Mouse (Mus musculus): ENCODE data around the gene Dyrk2. TPM values are rescaled to one million over a fixed set of nuclear protein-coding genes. Genes with fewer than 3 reads are reported as not detected.

Gene Dyrk2
- polyA plus RNA-seq, 1 experiment from 2014 or later = 13.0 TPM

DNA sequence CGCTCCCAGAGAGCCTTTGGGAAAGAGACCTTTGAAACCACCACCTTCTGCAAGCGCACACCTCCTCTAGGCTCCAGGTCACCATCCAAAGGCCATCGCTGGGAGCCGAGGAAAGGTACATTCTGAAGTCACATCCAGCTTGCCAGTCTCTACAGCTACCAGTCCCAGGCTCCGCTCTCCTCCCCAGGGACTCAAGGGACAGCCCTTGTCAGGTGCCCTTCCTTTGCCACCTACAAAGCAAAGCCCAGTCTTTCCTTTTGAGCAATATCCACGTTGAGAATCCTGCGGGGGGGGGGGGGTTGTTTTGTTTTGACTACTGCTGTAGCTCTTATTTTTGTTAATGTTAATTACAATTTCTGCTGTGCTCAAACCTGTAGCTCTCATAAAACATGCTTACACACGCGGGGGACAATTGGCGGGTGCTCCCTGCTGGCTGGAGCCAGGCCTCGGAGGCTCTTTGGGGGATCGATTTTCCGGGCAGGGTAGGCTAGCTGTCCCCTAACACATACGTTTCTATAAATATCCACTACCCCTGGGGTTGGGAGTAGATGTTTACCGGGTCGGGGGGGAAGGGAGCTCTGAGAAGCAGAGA lies 2.6 kb downstream of the Dyrk2 start:
- peak overlapping the region; percentile 99 for H3K27ac ChIP-seq (ENCODE audit: low read depth, low read length)
- H3K4me2 ChIP-seq (replicated peaks; ENCODE audit: low read depth) = peak overlapping the region; percentile 99
- H3K9ac ChIP-seq (ENCODE audit: low read depth, low read length) = peak overlapping the region; percentile 99
- peak; percentile 19 for ATAC-seq
- H3K27me3 ChIP-seq (replicated peaks; ENCODE audit: control insufficient read depth, insufficient read depth, low read length) = no peaks in the 10 kb centered on the region
- H3K4me1 ChIP-seq (replicated peaks; ENCODE audit: control insufficient read depth, insufficient read depth, low read length) = peaks cover 8% of the 10 kb centered on the region; the same call in 1 of the 2 replicates
- H3K36me3 ChIP-seq (ENCODE audit: control insufficient read depth, insufficient read depth) = peaks cover 16% of the 10 kb centered on the region; the same call in 1 of the 2 replicates
- H3K9me3 ChIP-seq (ENCODE audit: control insufficient read depth) = no peaks in the 10 kb centered on the region
- no peak; the same call in 1 of the 2 replicates for TF ChIP-seq CTCF (IDR thresholded peaks at IDR 0.05; ENCODE audit: low read depth)
- H3K4me3 ChIP-seq (ENCODE audit: low read depth, low read length) = peak overlapping the region; percentile 94
- WGBS = 8% methylated on average over 16 of the region's 16 CpGs

- H3K9ac ChIP-seq (ENCODE audit: low read depth, low read length) = no peak overlapping the region
- H3K27me3 ChIP-seq (replicated peaks; ENCODE audit: control insufficient read depth, insufficient read depth, low read length) = no peaks in the 10 kb centered on the region
- H3K9me3 ChIP-seq (ENCODE audit: control insufficient read depth) = no peaks in the 10 kb centered on the region
- no peak for TF ChIP-seq CTCF (IDR thresholded peaks at IDR 0.05; ENCODE audit: low read depth)
- peaks cover 39% of the 10 kb centered on the region for H3K36me3 ChIP-seq (ENCODE audit: control insufficient read depth, insufficient read depth)
- H3K4me2 ChIP-seq (replicated peaks; ENCODE audit: low read depth) = no peak overlapping the region
- H3K4me1 ChIP-seq (replicated peaks; ENCODE audit: control insufficient read depth, insufficient read depth, low read length) = peaks cover 13% of the 10 kb centered on the region; the same call in 1 of the 2 replicates
- H3K4me3 ChIP-seq (ENCODE audit: low read depth, low read length) = no peak overlapping the region
- no peak for ATAC-seq
- peak overlapping the region; percentile 41 for H3K27ac ChIP-seq (ENCODE audit: low read depth, low read length)
- 76% methylated on average over 7 of the region's 7 CpGs for WGBS
Observed at GRCm38 (mm10) chr10:118864976-118865375, 5.0 kb downstream of the Dyrk2 start.

GRCm38 (mm10) chr10:118863611-118864010 lies 6.4 kb downstream of the Dyrk2 start:
- Histone ChIP-seq H3K36me3 (ENCODE audit: control insufficient read depth, insufficient read depth) (peaks cover 53% of the 10 kb centered on the region), H3K9me3 (ENCODE audit: control insufficient read depth) (no peaks in the 10 kb centered on the region), H3K4me2 (replicated peaks; ENCODE audit: low read depth) (no peak overlapping the region), H3K27ac (ENCODE audit: low read depth, low read length) (no peak overlapping the region), H3K4me1 (replicated peaks; ENCODE audit: control insufficient read depth, insufficient read depth, low read length) (peaks cover 13% of the 10 kb centered on the region; the same call in 1 of the 2 replicates), H3K9ac (ENCODE audit: low read depth, low read length) (no peak overlapping the region), H3K27me3 (replicated peaks; ENCODE audit: control insufficient read depth, insufficient read depth, low read length) (no peaks in the 10 kb centered on the region), H3K4me3 (ENCODE audit: low read depth, low read length) (no peak overlapping the region)
- ATAC-seq = no peak
- TF ChIP-seq CTCF (IDR thresholded peaks at IDR 0.05; ENCODE audit: low read depth) = no peak
- 78% methylated on average over 8 of the region's 8 CpGs for WGBS

DNA sequence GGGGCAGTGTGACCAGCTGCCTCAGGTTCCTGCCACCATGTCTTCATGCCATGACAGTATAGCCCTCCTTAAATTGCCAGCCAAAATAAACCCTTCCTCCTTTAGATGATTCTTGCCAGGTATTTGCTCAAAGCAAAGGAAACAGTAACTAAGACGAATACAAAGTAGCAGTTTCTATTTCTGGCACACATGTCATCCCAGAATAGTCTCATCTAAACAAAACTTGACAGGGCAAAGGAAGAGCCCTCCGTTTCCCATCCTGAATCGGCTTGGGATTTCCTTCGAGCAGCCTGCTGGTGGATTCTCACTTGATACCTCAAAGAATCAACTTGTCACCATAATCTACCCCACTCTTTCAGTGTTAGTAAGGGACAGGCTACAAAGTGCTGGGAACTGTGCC lies 7.8 kb downstream of the Dyrk2 start:
- no peak for ATAC-seq
- Histone ChIP-seq H3K27ac (ENCODE audit: low read depth, low read length) (peak overlapping the region; percentile 77; the same call in 1 of the 2 replicates), H3K4me3 (ENCODE audit: low read depth, low read length) (no peak overlapping the region), H3K27me3 (replicated peaks; ENCODE audit: control insufficient read depth, insufficient read depth, low read length) (no peaks in the 10 kb centered on the region), H3K9ac (ENCODE audit: low read depth, low read length) (no peak overlapping the region), H3K36me3 (ENCODE audit: control insufficient read depth, insufficient read depth) (peaks cover 57% of the 10 kb centered on the region), H3K4me2 (replicated peaks; ENCODE audit: low read depth) (peak overlapping the region; percentile 35; the same call in 1 of the 2 replicates), H3K4me1 (replicated peaks; ENCODE audit: control insufficient read depth, insufficient read depth, low read length) (peaks cover 13% of the 10 kb centered on the region; the same call in 1 of the 2 replicates), H3K9me3 (ENCODE audit: control insufficient read depth) (no peaks in the 10 kb centered on the region)
- peak; percentile 44 for TF ChIP-seq CTCF (IDR thresholded peaks at IDR 0.05; ENCODE audit: low read depth)
- WGBS = 51% methylated on average over 4 of the region's 4 CpGs

DNA sequence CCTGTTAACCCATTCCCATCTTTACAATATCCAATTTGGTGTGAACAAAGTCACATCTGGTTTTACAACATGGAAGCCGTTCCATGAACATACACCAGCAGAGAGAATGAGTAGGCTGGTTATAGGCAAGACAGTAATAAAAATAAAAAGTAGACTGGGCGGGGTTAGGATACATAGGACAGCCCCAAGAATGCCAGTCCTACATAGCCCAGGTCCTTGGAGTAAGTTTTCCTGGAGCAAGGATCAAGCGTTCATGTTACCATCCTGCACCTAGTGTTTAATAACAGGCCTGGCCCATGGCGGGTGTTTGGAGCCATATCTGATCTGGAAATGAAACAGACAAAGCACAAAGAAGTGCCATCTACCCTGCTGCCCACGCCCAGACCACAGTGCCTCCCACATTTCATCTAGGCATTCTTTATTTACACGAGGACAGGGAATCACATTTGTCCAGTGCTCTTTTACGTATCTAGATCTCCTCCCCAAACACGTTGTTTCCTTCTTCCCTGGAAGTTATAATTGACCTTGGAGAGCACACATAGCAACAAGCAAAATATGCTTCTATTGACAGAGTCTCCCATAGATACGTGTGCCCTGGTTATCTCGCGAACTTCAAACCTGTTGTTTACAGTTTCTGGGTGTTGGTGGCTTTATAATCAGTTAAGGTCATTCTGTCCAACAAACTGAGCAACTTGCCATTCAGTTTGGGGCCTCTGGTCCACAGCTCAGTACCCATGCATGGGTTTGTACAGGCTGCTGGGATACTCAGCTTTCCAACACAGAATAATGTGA lies 8.6 kb downstream of the Dyrk2 start:
- Histone ChIP-seq H3K4me2 (replicated peaks; ENCODE audit: low read depth) (peak overlapping the region; percentile 35; the same call in 1 of the 2 replicates), H3K27me3 (replicated peaks; ENCODE audit: control insufficient read depth, insufficient read depth, low read length) (no peaks in the 10 kb centered on the region), H3K4me3 (ENCODE audit: low read depth, low read length) (no peak overlapping the region), H3K9ac (ENCODE audit: low read depth, low read length) (no peak overlapping the region), H3K4me1 (replicated peaks; ENCODE audit: control insufficient read depth, insufficient read depth, low read length) (peaks cover 13% of the 10 kb centered on the region; the same call in 1 of the 2 replicates), H3K27ac (ENCODE audit: low read depth, low read length) (peak overlapping the region; percentile 77), H3K36me3 (ENCODE audit: control insufficient read depth, insufficient read depth) (peaks cover 57% of the 10 kb centered on the region), H3K9me3 (ENCODE audit: control insufficient read depth) (no peaks in the 10 kb centered on the region)
- WGBS = 47% methylated on average over 11 of the region's 11 CpGs
- peak; percentile 81 for ATAC-seq
- no peak for TF ChIP-seq CTCF (IDR thresholded peaks at IDR 0.05; ENCODE audit: low read depth)

DNA sequence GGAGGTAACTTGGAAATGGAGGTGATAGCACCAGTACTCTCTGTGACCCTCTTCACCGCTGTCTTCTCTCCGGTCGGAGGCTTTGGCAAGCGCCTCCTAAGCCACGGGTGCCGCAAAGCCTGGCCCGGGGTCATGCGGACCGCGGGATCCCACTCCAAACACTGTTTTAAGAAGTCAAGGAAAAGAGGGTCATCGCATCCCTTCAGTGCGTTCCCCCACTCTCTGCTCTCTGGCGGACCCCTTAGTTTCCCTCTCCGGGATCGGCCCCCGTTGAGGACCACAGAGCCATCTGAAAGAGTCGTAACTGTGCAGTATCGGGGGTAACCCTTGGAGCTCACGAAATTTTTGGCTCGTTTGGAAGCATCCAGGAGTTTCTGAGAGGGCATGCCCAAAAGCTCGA lies 10.4 kb downstream of the Dyrk2 start:
- no peak overlapping the region for H3K4me2 ChIP-seq (replicated peaks; ENCODE audit: low read depth)
- WGBS = 98% methylated on average over 21 of the region's 21 CpGs
- H3K9ac ChIP-seq (ENCODE audit: low read depth, low read length) = no peak overlapping the region
- H3K9me3 ChIP-seq (ENCODE audit: control insufficient read depth) = no peaks in the 10 kb centered on the region
- peaks cover 62% of the 10 kb centered on the region for H3K36me3 ChIP-seq (ENCODE audit: control insufficient read depth, insufficient read depth)
- ATAC-seq = no peak
- TF ChIP-seq CTCF (IDR thresholded peaks at IDR 0.05; ENCODE audit: low read depth) = no peak
- peaks cover 13% of the 10 kb centered on the region; the same call in 1 of the 2 replicates for H3K4me1 ChIP-seq (replicated peaks; ENCODE audit: control insufficient read depth, insufficient read depth, low read length)
- no peaks in the 10 kb centered on the region for H3K27me3 ChIP-seq (replicated peaks; ENCODE audit: control insufficient read depth, insufficient read depth, low read length)
- peak overlapping the region; percentile 73; the same call in 1 of the 2 replicates for H3K27ac ChIP-seq (ENCODE audit: low read depth, low read length)
- no peak overlapping the region for H3K4me3 ChIP-seq (ENCODE audit: low read depth, low read length)
